Mouse (Mus musculus) forebrain, embryonic 11.5 days (tissue): Measurements from ENCODE around the gene Gm49342. TPM values are rescaled to one million over a fixed set of nuclear protein-coding genes. Genes with fewer than 3 reads are reported as not detected.
"Not testable (repeated sequence)": the region's sequence is repeated elsewhere in the genome, so short reads cannot be mapped to it uniquely, and the experiment has no call there.

Source experiments
- ATAC-seq: fragments of 200-750 bp; cut with Nextera tagmentation; replicated peaks from 2 replicates; pipeline ENCODE4 v1.8.0; 2017; ENCODE audit warnings: moderate TSS enrichment; ENCODE audit not compliant: low FRiP score
- DNase-seq: peaks from one replicate; pipeline ENCODE4 v3.0.0-alpha.2; 2017; ENCODE audit warnings: low spot score
- H3K27ac ChIP-seq: fragments of 300-500 bp; sonication (generic); 2 replicates; pipeline ENCODE4 v1.5.1; 2014; ENCODE audit warnings: low read depth, low read length
- H3K27me3 ChIP-seq: fragments of 300-500 bp; sonication (generic); 2 replicates; pipeline ENCODE4 v1.6.1; 2014; ENCODE audit warnings: mild to moderate bottlenecking, low read length, mixed read lengths; ENCODE audit not compliant: control insufficient read depth, insufficient read depth
- H3K36me3 ChIP-seq: fragments of 300-500 bp; sonication (generic); 2 replicates; pipeline ENCODE4 v1.6.1; 2014; ENCODE audit warnings: mild to moderate bottlenecking, low read length, moderate library complexity, mixed read lengths; ENCODE audit not compliant: control insufficient read depth, insufficient read depth
- H3K4me1 ChIP-seq: fragments of 300-500 bp; sonication (generic); replicated peaks from 2 replicates; pipeline ENCODE4 v1.6.1; 2014; ENCODE audit warnings: low read length, mixed read lengths; ENCODE audit not compliant: control insufficient read depth, insufficient read depth
- H3K4me2 ChIP-seq: fragments of 300-500 bp; sonication (generic); 2 replicates; pipeline ENCODE4 v1.6.1; 2014; ENCODE audit warnings: low read depth, mild to moderate bottlenecking, low read length, moderate library complexity, mixed read lengths; ENCODE audit not compliant: severe bottlenecking
- H3K4me3 ChIP-seq: fragments of 300-500 bp; sonication (generic); 2 replicates; pipeline ENCODE4 v1.5.1; 2014; ENCODE audit warnings: low read depth, low read length
- H3K9ac ChIP-seq: fragments of 300-500 bp; sonication (generic); 2 replicates; pipeline ENCODE4 v1.6.1; 2014; ENCODE audit warnings: low read length
- H3K9me3 ChIP-seq: fragments of 300-500 bp; sonication (generic); 2 replicates; pipeline ENCODE4 v1.6.1; 2016; ENCODE audit warnings: low read length, mixed read lengths; ENCODE audit not compliant: control insufficient read depth
- WGBS: fragments of 180-500 bp; shearing (Covaris S2); extraction: QIAGEN DNeasy Blood & Tissue Kit; methylation state at CpG from one replicate; pipeline ENCODE4 v1.1.7; 2014; 5-methylcytosine and 5-hydroxymethylcytosine counted together
- polyA plus RNA-seq: library from polyadenylated mRNA; unstranded; fragments of >200 nt; fragmentation: Nextera tagmentation; extraction: Ambion mirVana; gene quantifications from 2 replicates; pipeline ENCODE4 v1.2.1, GENCODE M21; 2014

The Gm49342 gene
- polyA plus RNA-seq, 1 experiment from 2014 or later: not detected

DNA sequence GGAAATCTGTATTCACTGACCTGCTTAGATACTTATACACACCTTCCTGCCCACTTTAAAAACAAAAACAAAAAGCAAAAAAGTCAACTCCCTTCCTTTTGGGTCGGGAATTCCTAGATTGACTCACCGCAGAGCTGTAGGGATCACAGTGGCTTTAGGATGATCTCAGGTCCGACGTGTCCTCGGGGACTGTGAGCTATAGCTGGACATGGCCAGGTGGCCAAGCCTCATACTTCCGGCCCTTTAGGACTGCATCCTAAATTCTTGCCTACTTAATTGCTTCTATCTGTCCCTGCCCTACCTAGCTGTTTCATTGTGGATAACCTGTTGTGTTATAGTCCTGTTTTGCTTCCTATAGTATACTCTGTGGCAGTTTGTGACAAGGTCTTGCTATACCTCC, 764 bp downstream of the Gm49342 start:
- not testable (repeated sequence) for ATAC-seq

DNA sequence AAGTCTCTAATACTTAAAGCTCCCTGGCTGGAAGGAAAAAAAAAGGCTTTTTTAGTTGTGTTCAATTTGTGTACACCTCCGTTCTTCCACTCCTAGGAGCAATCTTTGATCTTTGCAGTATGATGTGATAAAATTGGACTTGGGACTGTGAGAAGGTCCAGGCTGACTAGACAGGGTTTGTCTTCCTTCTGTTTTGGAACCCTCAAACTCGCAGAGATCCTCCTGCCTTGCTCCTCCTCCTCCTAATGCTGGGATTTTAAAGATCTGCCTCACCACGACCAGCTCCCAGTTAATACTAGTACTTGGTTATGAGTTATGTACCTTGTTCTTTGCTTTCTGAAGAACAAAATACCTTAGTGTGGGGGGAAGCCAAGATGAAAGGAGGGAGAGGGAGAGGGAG, 1.2 kb downstream of the Gm49342 start:
- DNase-seq, H3K27ac ChIP-seq, H3K27me3 ChIP-seq, ATAC-seq, H3K36me3 ChIP-seq, H3K4me1 ChIP-seq, H3K9me3 ChIP-seq: not testable (repeated sequence)
- H3K4me2 ChIP-seq: peak overlapping the region; percentile 61
- H3K9ac ChIP-seq: peak overlapping the region; percentile 65; the same call in 1 of the 2 replicates
- H3K4me3 ChIP-seq: peak overlapping the region; percentile 42
- WGBS: 36% methylated on average over 3 of the region's 3 CpGs

More for the DNA sequence above, 764 bp downstream of the Gm49342 start:
- Histone ChIP-seq H3K4me2 (peak overlapping the region; percentile 61), H3K27ac (peak overlapping the region; percentile 72), H3K9ac (peak overlapping the region; percentile 65), H3K4me3 (peak overlapping the region; percentile 42)
- not testable (repeated sequence) for H3K36me3 ChIP-seq, H3K27me3 ChIP-seq, H3K9me3 ChIP-seq, DNase-seq, H3K4me1 ChIP-seq
- WGBS: 9% methylated on average over 6 of the region's 6 CpGs

DNA sequence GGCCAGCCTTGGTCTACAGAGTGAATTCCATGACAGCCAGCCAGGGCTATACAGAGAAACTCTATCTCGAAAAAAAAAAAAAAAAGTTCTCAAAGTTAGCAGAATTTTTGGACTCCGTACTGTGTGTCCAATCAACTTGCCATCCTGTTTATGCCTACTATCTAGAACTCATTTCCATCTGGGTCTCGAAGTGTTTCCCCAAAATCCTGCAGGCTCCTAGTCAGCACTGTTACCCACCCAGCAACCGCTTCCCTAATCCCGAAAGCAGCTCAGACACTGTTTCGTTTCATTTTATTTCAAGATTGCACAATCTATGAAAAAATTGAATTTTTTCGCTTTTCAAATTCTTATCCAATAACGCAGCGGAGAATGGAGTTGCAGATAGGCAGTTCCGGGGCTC, 11.2 kb downstream of the Gm49342 start:
- ATAC-seq (no peak), DNase-seq (no peak)
- WGBS: 88% methylated on average over 10 of the region's 10 CpGs
- no peak overlapping the region for H3K4me2 ChIP-seq
- no peaks in the 10 kb centered on the region; the same call in 1 of the 2 replicates for H3K36me3 ChIP-seq
- no peaks in the 10 kb centered on the region for H3K4me1 ChIP-seq
- no peaks in the 10 kb centered on the region for H3K9me3 ChIP-seq
- no peaks in the 10 kb centered on the region for H3K27me3 ChIP-seq
- no peak overlapping the region for H3K4me3 ChIP-seq
- H3K27ac ChIP-seq: no peak overlapping the region
- H3K9ac ChIP-seq: no peak overlapping the region

DNA sequence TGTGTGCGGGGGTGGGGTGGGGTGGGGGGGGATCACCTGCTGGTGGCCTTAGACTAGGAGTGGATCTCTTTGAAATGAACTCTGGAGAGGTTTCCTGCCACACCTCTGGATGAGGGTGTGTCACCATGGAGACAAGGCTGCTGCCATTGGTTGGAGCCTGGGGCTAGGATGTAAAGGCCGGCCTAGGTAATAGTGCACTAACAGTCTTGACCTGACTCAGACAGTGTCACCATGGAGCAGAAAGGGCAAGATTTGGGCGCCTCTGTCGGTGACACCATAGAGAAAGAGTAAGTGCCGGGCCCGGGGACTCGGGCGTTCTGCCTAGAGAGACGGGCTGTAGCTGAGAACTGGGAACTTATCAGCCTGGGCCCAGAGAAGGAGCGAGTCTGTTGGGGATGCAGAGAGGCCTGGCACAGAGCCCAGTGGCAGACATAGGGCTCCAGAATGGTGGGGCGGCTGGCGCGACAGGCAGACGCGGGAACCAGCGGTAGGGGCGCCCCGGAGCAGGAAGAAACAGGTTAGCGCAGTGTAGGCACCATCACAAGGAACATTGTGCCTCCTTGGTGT, 11.7 kb downstream of the Gm49342 start, which contains the start of gene Pnp2:
TSS of gene Pnp2 (plus strand) at position 51 of the 567 bp plus-strand sequence.
- H3K9ac ChIP-seq: peak within 1 kb of the TSS; percentile 8; the same call in 1 of the 2 replicates
- H3K4me2 ChIP-seq: peak within 1 kb of the TSS; percentile 29; the same call in 1 of the 2 replicates
- not testable (repeated sequence) for H3K27ac ChIP-seq, H3K36me3 ChIP-seq, H3K4me3 ChIP-seq, H3K9me3 ChIP-seq, H3K4me1 ChIP-seq, H3K27me3 ChIP-seq
- DNase-seq (peak; percentile 60), ATAC-seq (peak; percentile 85)
- 8% methylated on average over 19 of the region's 19 CpGs for WGBS

DNA sequence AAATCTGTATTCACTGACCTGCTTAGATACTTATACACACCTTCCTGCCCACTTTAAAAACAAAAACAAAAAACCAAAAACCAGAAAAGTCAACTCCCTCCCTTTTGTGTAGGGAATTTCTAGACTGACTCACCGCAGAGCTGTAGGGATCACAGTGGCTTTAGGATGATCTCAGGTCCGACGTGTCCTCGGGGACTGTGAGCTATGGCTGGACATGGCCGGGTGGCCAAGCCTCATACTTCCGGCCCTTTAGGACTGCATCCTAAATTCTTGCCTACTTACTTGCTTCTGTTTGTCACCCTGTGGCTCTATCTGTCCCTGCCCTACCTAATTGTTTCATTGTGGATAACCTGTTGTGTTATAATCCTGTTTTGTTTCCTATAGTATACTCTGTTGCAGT, 12.4 kb downstream of the Gm49342 start:
- WGBS: 75% methylated on average over 6 of the region's 6 CpGs
- not testable (repeated sequence) for H3K4me3 ChIP-seq, H3K9me3 ChIP-seq, H3K9ac ChIP-seq, H3K4me2 ChIP-seq, H3K4me1 ChIP-seq, DNase-seq, H3K27ac ChIP-seq, H3K27me3 ChIP-seq, ATAC-seq, H3K36me3 ChIP-seq

DNA sequence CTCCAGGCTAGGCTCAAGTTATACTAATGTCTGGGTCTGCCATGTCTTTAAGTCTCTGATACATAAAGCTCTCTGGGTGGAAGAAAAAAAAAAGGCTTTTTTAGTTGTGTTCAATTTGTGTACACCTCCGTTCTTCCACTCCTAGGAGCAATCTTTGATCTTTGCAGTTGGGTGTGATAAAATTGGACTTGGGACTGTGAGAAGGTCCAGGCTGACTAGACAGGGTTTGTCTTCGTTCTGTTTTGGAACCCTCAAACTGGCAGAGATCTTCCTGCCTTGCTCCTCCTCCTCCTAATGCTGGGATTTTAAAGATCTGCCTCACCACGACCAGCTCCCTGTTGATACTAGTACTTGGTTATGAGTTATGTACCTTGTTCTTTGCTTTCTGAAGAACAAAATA, 12.8 kb downstream of the Gm49342 start:
- not testable (repeated sequence) for DNase-seq, ATAC-seq, H3K27me3 ChIP-seq, H3K9me3 ChIP-seq, H3K4me2 ChIP-seq, H3K36me3 ChIP-seq, H3K4me3 ChIP-seq, H3K27ac ChIP-seq, H3K9ac ChIP-seq, H3K4me1 ChIP-seq
- 72% methylated on average over 3 of the region's 3 CpGs for WGBS

DNA sequence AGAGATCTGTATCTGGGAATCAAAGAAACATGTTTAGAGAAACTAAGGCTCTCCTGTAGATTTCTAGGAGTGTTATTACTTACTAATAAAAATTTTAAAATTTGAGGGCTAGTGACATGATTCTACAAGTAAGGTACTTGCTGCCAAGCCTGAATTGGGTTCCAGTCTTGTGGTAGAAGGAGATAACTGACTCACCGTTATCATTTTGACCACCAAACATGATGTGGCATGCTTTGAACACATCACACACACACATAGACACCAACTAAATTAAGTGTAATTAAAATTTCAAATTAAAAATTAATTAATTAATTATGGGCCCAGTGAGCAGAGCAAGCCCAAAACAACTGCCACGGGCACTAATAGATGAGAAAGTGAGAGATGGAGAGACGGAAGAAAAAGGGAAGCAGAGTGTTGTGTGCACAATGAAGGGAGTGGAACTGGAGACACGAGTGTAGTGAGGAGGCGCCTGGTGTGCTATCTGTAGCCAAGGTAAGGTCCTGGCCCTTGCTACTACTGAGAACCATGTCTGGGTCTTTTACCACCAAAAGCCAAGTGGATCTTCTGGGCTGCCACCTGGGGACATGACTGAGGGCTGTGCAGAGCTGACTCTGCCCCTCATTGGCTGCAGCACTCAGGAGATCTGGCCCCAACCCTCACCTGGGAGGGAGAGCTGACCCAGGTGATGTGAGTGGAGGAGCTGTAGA, 14.1 kb downstream of the Gm49342 start:
- not testable (repeated sequence) for DNase-seq, H3K4me1 ChIP-seq, H3K4me3 ChIP-seq, H3K4me2 ChIP-seq, H3K9me3 ChIP-seq, H3K27ac ChIP-seq, H3K9ac ChIP-seq, ATAC-seq, H3K27me3 ChIP-seq, H3K36me3 ChIP-seq
- 94% methylated on average over 5 of the region's 5 CpGs for WGBS

DNA sequence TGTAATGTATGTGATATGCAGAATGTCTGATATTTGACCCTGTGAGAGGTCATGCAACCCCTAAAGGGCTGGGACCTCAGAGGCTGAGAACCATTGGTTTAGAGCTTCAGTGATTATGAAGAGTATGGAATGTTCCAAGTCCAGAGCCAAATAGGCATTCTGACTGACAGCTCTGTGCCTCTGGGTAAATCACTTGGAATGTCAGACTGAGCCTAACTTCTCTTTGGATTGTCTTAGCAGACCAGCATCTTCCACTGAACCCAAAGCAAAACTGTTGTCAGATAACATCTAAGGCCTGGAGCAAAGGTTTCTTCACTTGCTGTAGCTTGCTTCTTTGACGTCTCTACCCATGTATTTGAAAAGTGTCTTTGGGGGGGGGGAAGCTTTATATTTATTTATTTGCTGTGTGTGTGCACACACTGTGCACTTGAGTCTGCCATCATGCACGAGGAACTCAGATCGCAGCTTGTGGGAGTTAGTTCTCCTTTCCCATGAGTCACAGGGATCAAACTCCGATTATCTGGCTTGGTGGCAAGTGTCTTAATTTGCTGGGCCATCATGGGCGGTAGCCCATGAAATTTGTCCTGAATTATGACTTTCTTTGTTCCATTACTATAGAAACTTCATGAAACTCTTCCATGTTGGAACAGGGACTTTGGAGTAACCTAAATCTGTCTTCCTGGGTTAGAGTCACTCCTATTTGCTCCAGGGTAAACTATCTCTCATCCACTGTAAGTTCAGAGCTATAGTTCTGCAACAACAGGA, 24.1 kb downstream of the Gm49342 start:
- Histone ChIP-seq H3K9ac (no peak overlapping the region), H3K4me1 (peaks cover 2% of the 10 kb centered on the region; the same call in 1 of the 2 replicates), H3K27me3 (no peaks in the 10 kb centered on the region), H3K27ac (no peak overlapping the region), H3K4me3 (no peak overlapping the region), H3K36me3 (no peaks in the 10 kb centered on the region), H3K4me2 (no peak overlapping the region), H3K9me3 (no peaks in the 10 kb centered on the region)
- ATAC-seq (no peak), DNase-seq (no peak)
- 85% methylated on average over 5 of the region's 5 CpGs for whole genome bisulfite sequencing
